Mouse (Mus musculus): ENCODE data around the gene 1700061G19Rik.

Gene 1700061G19Rik

DNA sequence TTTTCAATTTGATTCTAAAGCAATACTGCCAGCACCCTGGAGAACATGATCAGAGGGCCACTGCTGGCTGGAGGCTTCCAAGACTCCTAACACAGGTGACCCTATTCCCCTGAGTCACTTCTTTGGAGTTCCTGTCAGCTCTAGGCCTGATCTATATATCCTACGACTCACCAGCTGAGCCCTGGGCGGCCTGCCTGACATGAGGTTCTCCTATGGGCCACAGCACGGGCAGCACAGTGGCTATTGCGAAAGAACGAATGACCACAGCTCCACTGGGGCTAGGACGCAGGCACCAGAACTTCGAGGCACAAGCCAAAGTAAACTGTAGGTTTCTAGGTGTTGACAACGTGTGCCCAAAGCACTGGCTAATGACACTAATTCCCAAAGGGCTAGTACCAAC is 54.7 kb downstream of the 1700061G19Rik start:
- DNase-seq: no peak

DNA sequence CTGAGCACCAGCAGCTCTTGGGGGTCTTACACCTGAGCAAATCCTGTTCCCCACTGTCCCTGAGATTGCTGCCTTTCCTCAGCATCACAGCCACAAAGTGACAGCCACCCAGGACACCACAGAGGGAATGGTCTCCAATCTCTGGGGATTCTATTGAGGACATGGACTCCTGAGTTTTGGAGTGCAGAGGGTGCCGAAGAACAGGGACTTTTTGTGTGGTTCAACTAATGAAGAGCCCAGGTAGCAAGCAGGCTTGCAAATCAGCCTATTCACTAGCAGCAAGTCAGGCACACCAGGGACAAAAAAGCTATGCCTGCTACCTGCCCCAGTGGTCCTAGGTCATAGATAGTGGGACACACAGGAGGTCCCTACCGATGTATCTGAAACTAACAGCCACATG is 58.1 kb downstream of the 1700061G19Rik start:
- no peak for DNase-seq

DNA sequence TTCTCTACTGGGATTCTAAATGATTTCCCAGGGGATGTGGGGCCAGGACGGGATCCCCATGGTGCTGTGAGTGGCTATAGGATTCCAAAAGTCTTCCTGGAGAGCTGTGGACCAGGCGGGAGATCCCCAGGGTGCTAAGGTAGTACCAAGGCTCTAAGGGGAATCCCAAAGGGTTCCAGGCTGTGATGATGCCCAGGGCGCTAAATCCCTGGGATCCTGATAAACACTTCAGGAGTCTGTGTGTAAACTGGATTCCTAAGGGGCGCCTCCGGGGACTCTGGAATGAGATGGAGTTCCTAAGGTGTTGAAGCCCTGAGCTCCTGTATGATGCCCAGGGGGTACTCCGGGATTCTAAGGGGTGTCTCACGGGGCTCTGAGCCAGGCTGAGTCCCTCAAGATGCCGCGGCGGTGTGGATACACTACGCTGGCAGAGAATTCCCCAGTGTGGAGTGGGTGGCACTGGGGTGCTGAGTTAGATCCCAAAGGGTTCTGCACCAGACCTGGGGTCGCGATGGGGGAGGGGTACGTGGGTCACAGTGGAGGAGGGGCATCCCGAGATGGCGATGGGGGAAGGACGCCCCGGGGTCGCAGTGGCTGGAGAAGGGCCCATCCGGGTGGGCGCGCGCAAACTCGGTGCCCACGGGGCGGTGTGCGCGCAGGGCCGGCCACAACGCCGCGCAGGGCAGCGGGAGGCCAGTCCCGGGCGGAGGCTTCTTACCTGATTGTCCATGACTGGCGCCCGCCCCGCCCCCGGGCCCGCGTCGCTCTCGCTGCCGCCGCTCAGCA is 59.5 kb downstream of the 1700061G19Rik start:
- DNase-seq: peak; percentile 60

DNA sequence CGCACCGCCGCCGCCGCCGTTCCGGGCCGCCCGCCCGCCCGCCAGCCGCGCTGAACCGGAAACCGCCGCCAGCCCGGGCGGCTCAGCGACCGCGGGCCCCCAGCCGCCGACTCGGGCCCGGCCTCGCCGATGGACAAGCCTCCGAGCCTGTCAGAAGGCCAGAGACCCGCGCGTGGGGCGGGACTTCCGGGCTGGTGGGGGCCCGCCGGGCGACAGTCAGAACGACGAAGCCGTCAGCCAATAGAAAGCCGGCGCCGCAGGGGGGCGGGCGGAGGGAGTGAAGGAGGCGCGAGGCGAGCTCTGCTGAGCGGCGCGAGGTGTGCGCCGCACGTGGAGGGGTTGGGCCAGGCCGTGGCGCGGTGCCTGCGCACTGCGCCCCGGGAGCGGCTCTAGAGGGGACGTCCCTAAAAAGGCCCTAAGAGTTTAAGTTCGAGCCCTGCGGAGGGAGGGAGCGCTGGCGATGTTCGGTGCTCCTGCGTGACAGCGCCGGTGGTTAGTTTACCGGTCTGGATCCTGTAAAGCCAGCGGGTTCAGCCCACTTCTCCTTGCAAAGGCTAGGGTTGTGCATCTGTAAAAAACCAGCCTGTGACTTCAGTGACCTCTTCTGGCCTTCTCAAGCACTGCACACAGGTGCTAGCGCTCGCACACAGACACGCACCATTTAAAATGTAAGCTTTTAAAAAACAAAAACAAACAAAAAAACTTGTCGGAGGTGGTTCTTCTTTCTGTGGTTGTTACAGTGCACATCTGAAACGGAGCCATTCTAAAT is 60.3 kb downstream of the 1700061G19Rik start, which contains the start of gene Mllt1:
Gene Mllt1, minus strand, starts transcription at position 53 of the 769 bp plus-strand sequence.
- peak; percentile 100 for DNase-seq

DNA sequence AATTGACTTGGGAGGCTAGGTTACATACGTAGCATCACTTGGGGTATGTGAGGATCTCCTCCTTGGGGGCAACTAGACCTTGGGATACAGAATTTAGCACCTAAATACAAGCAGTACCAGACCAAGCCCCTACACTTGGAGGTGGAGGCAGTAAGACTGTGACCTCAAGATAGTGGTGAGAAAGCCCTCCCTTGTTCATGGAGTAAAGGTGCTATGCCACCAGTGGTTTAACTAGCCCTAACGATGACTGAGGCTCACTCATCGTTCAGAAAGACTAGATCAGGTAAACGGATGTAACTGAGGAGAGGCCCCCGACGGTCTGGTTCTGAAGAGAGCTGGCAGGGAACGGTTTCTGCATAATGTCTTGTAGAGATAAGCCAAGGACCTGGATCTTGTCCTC is 61.5 kb downstream of the 1700061G19Rik start:
- no peak for DNase-seq
